Mouse (Mus musculus) embryonic facial prominence, embryonic 10.5 days (tissue): ENCODE data around the gene Nup153. TPM values are rescaled to one million over a fixed set of nuclear protein-coding genes. Genes with fewer than 3 reads are reported as not detected.

Source experiments
- polyA plus RNA-seq: library from polyadenylated mRNA; unstranded; fragments of >200 nt; fragmentation: Nextera tagmentation; extraction: Ambion mirVana; gene quantifications from 2 replicates; pipeline ENCODE4 v1.2.1, GENCODE M21; 2016

Gene Nup153
- polyA plus RNA-seq, 1 experiment from 2014 or later: 34.3 TPM

Other genes with a start within 250 kb of the Nup153 start
- 3.9 and 4.2 TPM in 2 replicates for gene Cap2, start 226.1 kb downstream of the Nup153 start, polyA plus RNA-seq
- gene Fam8a1, start 58.4 kb downstream of the Nup153 start, polyA plus RNA-seq: 5.8 and 7.1 TPM in 2 replicates
- gene Kif13a, start 201.9 kb upstream of the Nup153 start, polyA plus RNA-seq: 17.0 and 20.7 TPM in 2 replicates